Mouse (Mus musculus): ENCODE data around the gene A930004D18Rik. TPM values are rescaled to one million over a fixed set of nuclear protein-coding genes. Genes with fewer than 3 reads are reported as not detected.

A930004D18Rik gene
- total and polyA plus RNA-seq, 3 experiments, result 0.39 to 1.8 TPM; not detected in 1

DNA sequence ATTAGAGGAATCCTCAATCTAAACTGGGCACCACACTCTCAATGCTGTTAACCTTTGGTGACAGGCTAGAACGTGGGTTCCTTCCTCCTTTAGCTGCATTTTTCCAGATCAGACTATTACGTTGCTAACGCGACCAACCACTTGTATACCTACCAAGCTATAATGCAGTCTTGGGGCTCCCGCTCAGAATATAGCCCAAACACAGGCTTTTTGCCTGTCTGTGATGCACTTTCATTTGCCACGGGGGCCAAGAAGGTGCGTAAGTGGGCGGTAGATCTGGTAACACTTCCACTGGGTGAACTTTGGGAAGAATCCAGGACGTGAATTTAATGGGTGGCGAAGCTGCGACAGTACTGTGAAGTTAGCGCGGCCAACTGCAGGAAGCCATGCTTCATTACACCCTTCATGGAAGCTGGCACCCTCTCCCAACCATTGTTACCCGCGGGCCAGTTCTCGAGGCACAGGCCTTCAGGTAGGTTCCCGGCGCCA lies 26.3 kb upstream of the A930004D18Rik start (continued):
- no peak for TF ChIP-seq BHLHE40 (IDR thresholded peaks at IDR 0.05; ENCODE audit: borderline replicate concordance, low read depth, low read length)
- peak; percentile 89; the same call in 1 of the 2 replicates for TF ChIP-seq CHD1 (IDR thresholded peaks at IDR 0.05; ENCODE audit: low read depth, low read length)
- TF ChIP-seq ZC3H11A (IDR thresholded peaks at IDR 0.05; ENCODE audit: low read depth, low read length), result no peak
- no peak for TF ChIP-seq MYB (IDR thresholded peaks at IDR 0.05; ENCODE audit: low read depth, low read length)
- TF ChIP-seq GATA1 (IDR thresholded peaks at IDR 0.05; ENCODE audit: low read depth, low read length), result no peak
- peak; percentile 63; the same call in 1 of the 2 replicates for TF ChIP-seq MYC (IDR thresholded peaks at IDR 0.05; ENCODE audit: low read depth, low read length)

DNA sequence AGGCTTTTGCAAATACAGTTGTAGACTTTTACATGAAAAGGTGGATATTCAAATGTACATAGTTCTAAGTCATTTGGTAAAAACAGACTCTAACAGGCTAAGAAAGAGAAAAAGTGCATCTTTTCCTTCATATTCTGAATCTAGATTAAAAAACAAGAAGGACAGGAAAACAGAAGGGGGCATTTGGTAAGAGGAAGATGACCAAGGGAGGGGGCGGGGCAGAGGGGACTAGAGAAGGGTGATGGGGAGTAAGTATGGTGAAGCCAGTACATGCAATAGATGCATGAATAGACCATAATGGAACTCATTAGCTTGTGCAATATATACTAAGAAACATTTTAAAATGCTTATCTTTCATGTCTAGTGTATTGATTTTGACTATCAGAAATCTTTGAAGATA lies 22.9 kb upstream of the A930004D18Rik start:
- Histone ChIP-seq H3K4me1 (ENCODE audit: control insufficient read depth in 1 of 2, insufficient read depth in 2 of 2, low read length in 2 of 2) (peaks cover 8 to 9% of the 10 kb centered on the region in 2 experiments; a peak in 2 of 4 replicates), H3K4me3 (ENCODE audit: control insufficient read depth in 1 of 2, insufficient read depth in 1 of 2, low read depth in 2 of 2, low read length in 2 of 2) (no peak overlapping the region), H3K27me3 (ENCODE audit: control insufficient read depth in 1 of 2, insufficient read depth in 2 of 2, low read length in 2 of 2) (no peaks in the 10 kb centered on the region), H3K9ac (ENCODE audit: control insufficient read depth, low read depth, low read length, poor library complexity, severe bottlenecking) (no peak overlapping the region), H3K36me3 (ENCODE audit: control insufficient read depth in 1 of 2, insufficient read depth in 2 of 2, low read length in 2 of 2) (peaks cover 0 to 20% of the 10 kb centered on the region in 2 experiments; a peak in 2 of 4 replicates), H3K27ac (ENCODE audit: control insufficient read depth, low read depth, low read length) (no peak overlapping the region), H3K79me2 (ENCODE audit: control insufficient read depth, insufficient read depth, low read length, poor library complexity) (peaks cover 30% of the 10 kb centered on the region), H3K9me3 (replicated peaks; ENCODE audit: insufficient read depth, low read length) (no peaks in the 10 kb centered on the region)
- TF ChIP-seq ZNF384 (IDR thresholded peaks at IDR 0.05; ENCODE audit: low read depth, low read length), result no peak
- no peak for TF ChIP-seq MAZ (IDR thresholded peaks at IDR 0.05; ENCODE audit: low read depth, low read length)
- no peak for TF ChIP-seq MEF2A (IDR thresholded peaks at IDR 0.05; ENCODE audit: extremely low read depth, insufficient replicate concordance, low read depth, low read length, poor library complexity, severe bottlenecking)
- no peak for TF ChIP-seq USF1 (IDR thresholded peaks at IDR 0.05; ENCODE audit: low read depth, low read length)
- TF ChIP-seq MAX (IDR thresholded peaks at IDR 0.05; ENCODE audit: low read length), result no peak
- TF ChIP-seq ZKSCAN1 (IDR thresholded peaks at IDR 0.05; ENCODE audit: low read depth, low read length), result no peak
- TF ChIP-seq E2F4 (IDR thresholded peaks at IDR 0.05; ENCODE audit: borderline replicate concordance, low read depth, low read length), result no peak
- TF ChIP-seq MAFK (IDR thresholded peaks at IDR 0.05; ENCODE audit: borderline replicate concordance, low read depth, low read length), result no peak
- TF ChIP-seq POLR2AphosphoS5 (IDR thresholded peaks at IDR 0.05; ENCODE audit: borderline replicate concordance, low read depth, low read length), result no peak
- no peak for TF ChIP-seq MXI1 (IDR thresholded peaks at IDR 0.05; ENCODE audit: low read depth, low read length)
- TF ChIP-seq NRF1 (IDR thresholded peaks at IDR 0.05; ENCODE audit: insufficient read depth, low read depth, low read length, poor library complexity, severe bottlenecking), result no peak
- TF ChIP-seq KAT2A (conservative IDR thresholded peaks at IDR 0.05; ENCODE audit: low read depth, low read length), result no peak
- no peak for TF ChIP-seq EP300 (IDR thresholded peaks at IDR 0.05; ENCODE audit: low read depth in 1 of 2, low read length in 2 of 2)
- TF ChIP-seq GABPA (IDR thresholded peaks at IDR 0.05; ENCODE audit: low read depth, low read length), result no peak
- no peak for TF ChIP-seq ZC3H11A (IDR thresholded peaks at IDR 0.05; ENCODE audit: low read depth, low read length)
- no peak for TF ChIP-seq UBTF (IDR thresholded peaks at IDR 0.05; ENCODE audit: borderline replicate concordance, insufficient read depth, low read depth, low read length)
- no peak for TF ChIP-seq TBP (IDR thresholded peaks at IDR 0.05; ENCODE audit: low read depth, low read length)
- TF ChIP-seq MYC (IDR thresholded peaks at IDR 0.05; ENCODE audit: low read depth, low read length), result no peak
- DNase-seq (ENCODE audit: low read depth, low spot score), result no peak
